In the genomic region with DNA sequence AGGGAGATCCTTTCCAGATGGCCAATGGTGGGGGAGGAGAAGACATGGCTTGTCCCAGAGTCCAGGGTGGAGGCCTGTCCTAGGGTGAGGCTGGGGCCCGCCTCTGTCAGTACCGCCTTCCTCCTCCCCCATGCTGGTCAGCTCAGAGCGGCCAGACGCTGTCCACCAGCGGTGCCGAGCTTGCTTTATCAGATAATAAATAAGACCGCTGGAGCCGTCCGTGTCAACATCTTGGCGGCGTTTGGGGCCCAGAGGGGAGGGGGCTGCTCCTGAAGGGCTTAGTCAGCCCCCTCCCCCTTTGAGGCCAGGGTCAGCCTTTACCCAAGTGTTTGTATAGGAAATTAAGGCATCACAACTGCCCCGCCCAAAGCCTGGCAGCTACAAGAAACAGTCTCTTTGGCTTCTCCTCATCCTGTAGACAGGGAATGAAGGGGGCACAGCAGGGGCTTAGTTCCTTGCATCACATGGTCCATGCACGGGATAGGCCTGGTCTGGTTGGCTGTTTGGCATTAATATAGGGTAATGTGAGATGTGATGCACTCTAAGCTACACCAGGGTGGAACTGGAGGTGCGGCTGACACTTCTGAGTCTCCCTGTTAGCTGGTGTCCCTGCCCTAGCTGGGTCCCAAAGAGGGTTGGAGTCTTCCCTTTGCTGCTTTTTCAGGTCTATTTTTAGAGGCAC, we compare ENCODE assay signal across 14 mouse cellular contexts. TPM values are rescaled to one million over a fixed set of nuclear protein-coding genes. Genes with fewer than 3 reads are reported as not detected.
DNase-seq lines count a peak whose midpoint lies in the region; ATAC-seq lines count a peak whose summit lies in the region.
"Had no signal": no experiment of that assay in that cellular context is flagged by ENCODE, and none has a peak within 500 bp of the region (broad histone marks: within the 10 kb centered on the region; RNA-seq: fewer than 3 reads in every experiment).

No protein-coding gene starts in this region.

- intact Hi-C loops in heart, postnatal 14 days (cut with DNase I), result no loop called here

- peak; percentile 73 for ATAC-seq in heart, embryonic 11.5 days (replicated peaks; ENCODE audit: insufficient number of reproducible peaks, low FRiP score, low TSS enrichment)
- ATAC-seq in liver, embryonic 11.5 days (replicated peaks; ENCODE audit: low FRiP score), result no peak
- ATAC-seq in intestine, embryonic 15.5 days, result peak; percentile 83
- ATAC-seq in midbrain, embryonic 14.5 days (ENCODE audit: low FRiP score, low TSS enrichment), result 0 out of 2 replicates have a peak, but pooled peaks have one; percentile 24
- no peak for ATAC-seq in forebrain, embryonic 12.5 days (ENCODE audit: low FRiP score)

- H3K9ac ChIP-seq in heart, embryonic 11.5 days (ENCODE audit: low read depth, low read length), result peak overlapping the region; percentile 34; the same call in 1 of the 2 replicates
- no peak overlapping the region for H3K9ac ChIP-seq in liver, embryonic 11.5 days (ENCODE audit: low read depth, low read length)
- H3K9ac ChIP-seq in intestine, embryonic 15.5 days, result no peak overlapping the region
- H3K9ac ChIP-seq in midbrain, embryonic 14.5 days (replicated peaks; ENCODE audit: low read length), result no peak overlapping the region
- H3K9ac ChIP-seq in forebrain, embryonic 12.5 days, result no peak overlapping the region

- 0 out of 2 replicates have a peak overlapping the region, but pooled peaks have one; percentile 11 for H3K4me3 ChIP-seq in heart, embryonic 11.5 days (ENCODE audit: low read depth, low read length)
- no peak overlapping the region for H3K4me3 ChIP-seq in liver, embryonic 11.5 days (ENCODE audit: low read depth, low read length)
- H3K4me3 ChIP-seq in intestine, embryonic 15.5 days (replicated peaks), result no peak overlapping the region
- H3K4me3 ChIP-seq in midbrain, embryonic 14.5 days (replicated peaks; ENCODE audit: low read depth, low read length), result no peak overlapping the region
- no peak overlapping the region for H3K4me3 ChIP-seq in forebrain, embryonic 12.5 days (replicated peaks)

- DNase-seq in heart, postnatal 14 days, result no peak
- DNase-seq in liver, result peak; percentile 29
- DNase-seq in liver, embryonic 11.5 days (ENCODE audit: low spot score), result no peak
- no peak for DNase-seq in midbrain, embryonic 14.5 days
- DNase-seq in layer of hippocampus, adult 9-10 months (ENCODE audit: low spot score), result no peak

- H3K27me3 ChIP-seq in heart, embryonic 11.5 days (ENCODE audit: control insufficient read depth, insufficient read depth, low read length), result no peaks in the 10 kb centered on the region
- no peaks in the 10 kb centered on the region for H3K27me3 ChIP-seq in liver, embryonic 11.5 days (replicated peaks; ENCODE audit: control insufficient read depth, insufficient read depth, low read length)
- no peaks in the 10 kb centered on the region for H3K27me3 ChIP-seq in intestine, embryonic 15.5 days (replicated peaks)
- no peaks in the 10 kb centered on the region for H3K27me3 ChIP-seq in midbrain, embryonic 14.5 days (ENCODE audit: control insufficient read depth, insufficient read depth, low read length)
- no peaks in the 10 kb centered on the region for H3K27me3 ChIP-seq in forebrain, embryonic 12.5 days

- H3K9me3 ChIP-seq in heart, embryonic 11.5 days (replicated peaks; ENCODE audit: control insufficient read depth, low read length), result no peaks in the 10 kb centered on the region
- H3K9me3 ChIP-seq in liver, embryonic 11.5 days (ENCODE audit: control insufficient read depth, low read length), result no peaks in the 10 kb centered on the region
- H3K9me3 ChIP-seq in intestine, embryonic 15.5 days, result no peaks in the 10 kb centered on the region
- H3K9me3 ChIP-seq in midbrain, embryonic 14.5 days (ENCODE audit: control insufficient read depth, low read length), result no peaks in the 10 kb centered on the region
- no peaks in the 10 kb centered on the region for H3K9me3 ChIP-seq in forebrain, embryonic 12.5 days

- peak overlapping the region; percentile 39 for H3K4me2 ChIP-seq in heart, embryonic 11.5 days
- no peak overlapping the region for H3K4me2 ChIP-seq in liver, embryonic 11.5 days
- peak overlapping the region; percentile 7; the same call in 1 of the 2 replicates for H3K4me2 ChIP-seq in intestine, embryonic 15.5 days (replicated peaks)
- H3K4me2 ChIP-seq in midbrain, embryonic 14.5 days (ENCODE audit: low read length), result no peak overlapping the region
- H3K4me2 ChIP-seq in forebrain, embryonic 12.5 days, result no peak overlapping the region

- H3K27ac ChIP-seq in heart, embryonic 11.5 days (ENCODE audit: low read depth, low read length), result peak overlapping the region; percentile 83
- no peak overlapping the region for H3K27ac ChIP-seq in liver, embryonic 11.5 days (ENCODE audit: low read depth, low read length)
- H3K27ac ChIP-seq in intestine, embryonic 15.5 days, result peak overlapping the region; percentile 37; the same call in 1 of the 2 replicates
- no peak overlapping the region for H3K27ac ChIP-seq in midbrain, embryonic 14.5 days (replicated peaks; ENCODE audit: low read depth, low read length)
- H3K27ac ChIP-seq in forebrain, embryonic 12.5 days, result no peak overlapping the region
- H3K27ac ChIP-seq: macrophage had no signal

- H3K4me1 ChIP-seq in heart, embryonic 11.5 days (ENCODE audit: control insufficient read depth, insufficient read depth, low read length), result peaks cover 58% of the 10 kb centered on the region
- H3K4me1 ChIP-seq in liver, embryonic 11.5 days (replicated peaks; ENCODE audit: control insufficient read depth, insufficient read depth, low read length), result no peaks in the 10 kb centered on the region; the same call in 1 of the 2 replicates
- peaks cover 14% of the 10 kb centered on the region for H3K4me1 ChIP-seq in intestine, embryonic 15.5 days (replicated peaks)
- H3K4me1 ChIP-seq in midbrain, embryonic 14.5 days (ENCODE audit: control insufficient read depth, insufficient read depth, low read length), result no peaks in the 10 kb centered on the region
- H3K4me1 ChIP-seq in forebrain, embryonic 12.5 days, result peaks cover 6% of the 10 kb centered on the region

- H3K36me3 ChIP-seq in heart, embryonic 11.5 days (ENCODE audit: control insufficient read depth, insufficient read depth, low read length), result peaks cover 22% of the 10 kb centered on the region
- H3K36me3 ChIP-seq in liver, embryonic 11.5 days (ENCODE audit: control insufficient read depth, insufficient read depth, low read length), result peaks cover 5% of the 10 kb centered on the region
- no peaks in the 10 kb centered on the region for H3K36me3 ChIP-seq in intestine, embryonic 15.5 days
- no peaks in the 10 kb centered on the region for H3K36me3 ChIP-seq in midbrain, embryonic 14.5 days (ENCODE audit: control insufficient read depth, insufficient read depth, low read length)
- no peaks in the 10 kb centered on the region for H3K36me3 ChIP-seq in forebrain, embryonic 12.5 days (replicated peaks)

- WGBS in heart, embryonic 11.5 days (ENCODE audit: insufficient replicate concordance), result 15% methylated on average over 14 of the region's 14 CpGs
- 34% methylated on average over 14 of the region's 14 CpGs for WGBS in liver, embryonic 11.5 days
- WGBS in intestine, embryonic 15.5 days, result 11% methylated on average over 14 of the region's 14 CpGs
- 11% methylated on average over 14 of the region's 14 CpGs for WGBS in midbrain, embryonic 14.5 days
- 39% methylated on average over 14 of the region's 14 CpGs for WGBS in forebrain, embryonic 12.5 days

RNA-seq across cellular contexts. Expression of gene Gata5, which starts 11.7 kb away (rescaled TPM):
- 25.7 and 28.0 TPM in 2 replicates for polyA plus RNA-seq in heart, embryonic 11.5 days (2014; fragmentation: Nextera tagmentation; extraction: Ambion mirVana)
- total RNA-seq in heart, postnatal 14 days (2021), result 1 to 10 TPM; 1.0 to 1.2 TPM
- 7.6 and 7.7 TPM in 2 replicates for polyA plus RNA-seq in liver, embryonic 11.5 days (2014; fragmentation: Nextera tagmentation; extraction: Ambion mirVana)
- polyA plus RNA-seq in intestine, embryonic 15.5 days (2015; fragmentation: Nextera tagmentation; extraction: Ambion mirVana), result 8.6 and 8.8 TPM in 2 replicates
- polyA plus RNA-seq in midbrain, embryonic 14.5 days (2014; fragmentation: Nextera tagmentation; extraction: Ambion mirVana), result not detected in 2 replicates
- polyA plus RNA-seq in forebrain, embryonic 12.5 days (2016; fragmentation: Nextera tagmentation; extraction: Ambion mirVana), result not detected in 2 replicates
- total RNA-seq: hematopoietic stem cell, adult 5-6 weeks; left cerebral cortex, adult 18-20 months; neutrophil, adult 5-6 weeks had no signal
- polyA plus RNA-seq: frontal cortex, adult 2 months; macrophage had no signal

RNA-seq across cellular contexts. Expression of gene Rbbp8nl, which starts 33.1 kb away (rescaled TPM):
- polyA plus RNA-seq in heart, embryonic 11.5 days (2014; fragmentation: Nextera tagmentation; extraction: Ambion mirVana), result 0.10 TPM in 1 of 2 replicates, not detected in the other
- total RNA-seq in heart, postnatal 14 days (2021), result not detected
- polyA plus RNA-seq in liver, embryonic 11.5 days (2014; fragmentation: Nextera tagmentation; extraction: Ambion mirVana), result 0.10 and 0.16 TPM in 2 replicates
- 2.8 and 3.8 TPM in 2 replicates for polyA plus RNA-seq in intestine, embryonic 15.5 days (2015; fragmentation: Nextera tagmentation; extraction: Ambion mirVana)
- polyA plus RNA-seq in midbrain, embryonic 14.5 days (2014; fragmentation: Nextera tagmentation; extraction: Ambion mirVana), result not detected in 2 replicates
- polyA plus RNA-seq in forebrain, embryonic 12.5 days (2016; fragmentation: Nextera tagmentation; extraction: Ambion mirVana), result 0.10 and 0.13 TPM in 2 replicates
- total RNA-seq: adrenal gland, adult 18-20 months; hematopoietic stem cell, adult 5-6 weeks; left cerebral cortex, adult 18-20 months; neutrophil, adult 5-6 weeks had no signal
- polyA plus RNA-seq: macrophage had no signal

RNA-seq across cellular contexts. Expression of gene Cables2, which starts 49.5 kb away (rescaled TPM):
- polyA plus RNA-seq in heart, embryonic 11.5 days (2014; fragmentation: Nextera tagmentation; extraction: Ambion mirVana), result 11.8 TPM in 2 replicates
- total RNA-seq in heart, postnatal 14 days (2021), result 10 to 100 TPM; 14.3 to 14.6 TPM
- 9.4 and 9.6 TPM in 2 replicates for polyA plus RNA-seq in liver, embryonic 11.5 days (2014; fragmentation: Nextera tagmentation; extraction: Ambion mirVana)
- 11.4 and 12.7 TPM in 2 replicates for polyA plus RNA-seq in intestine, embryonic 15.5 days (2015; fragmentation: Nextera tagmentation; extraction: Ambion mirVana)
- polyA plus RNA-seq in midbrain, embryonic 14.5 days (2014; fragmentation: Nextera tagmentation; extraction: Ambion mirVana), result 32.0 and 37.5 TPM in 2 replicates
- 17.7 and 20.8 TPM in 2 replicates for polyA plus RNA-seq in forebrain, embryonic 12.5 days (2016; fragmentation: Nextera tagmentation; extraction: Ambion mirVana)

Comparison
In these comparisons a context has a peak if more than half of its experiments do, and no peak if none do; other contexts are left out.
1. ATAC-seq: peak in heart, embryonic 11.5 days (single experiment), intestine, embryonic 15.5 days (single experiment) and midbrain, embryonic 14.5 days (single experiment); none in liver, embryonic 11.5 days (single experiment) and forebrain, embryonic 12.5 days (single experiment).
2. H3K27ac ChIP-seq: peak in heart, embryonic 11.5 days (single experiment) and intestine, embryonic 15.5 days (single experiment); none in liver, embryonic 11.5 days (single experiment), midbrain, embryonic 14.5 days (single experiment) and forebrain, embryonic 12.5 days (single experiment).
3. H3K4me2 ChIP-seq: peak in heart, embryonic 11.5 days (single experiment) and intestine, embryonic 15.5 days (single experiment); none in liver, embryonic 11.5 days (single experiment), midbrain, embryonic 14.5 days (single experiment) and forebrain, embryonic 12.5 days (single experiment).